Mouse (Mus musculus): Measurements from ENCODE around the gene Kif27. TPM values are rescaled to one million over a fixed set of nuclear protein-coding genes. Genes with fewer than 3 reads are reported as not detected.

Kif27 gene
- polyA plus RNA-seq, 1 experiment from 2014 or later: 0.05 TPM

- WGBS (ENCODE audit: insufficient replicate concordance): 76% methylated on average over 7 of the region's 7 CpGs
- H3K36me3 ChIP-seq (replicated peaks; ENCODE audit: insufficient read depth, low read length): peaks cover 32% of the 10 kb centered on the region
- H3K9me3 ChIP-seq (ENCODE audit: low read length): peaks cover 6% of the 10 kb centered on the region; the same call in 1 of the 2 replicates
- TF ChIP-seq CTCF (IDR thresholded peaks at IDR 0.05; ENCODE audit: low read depth) (no peak), EP300 (IDR thresholded peaks at IDR 0.05; ENCODE audit: low read depth) (no peak)
- DNase-seq (no peak), ATAC-seq (no peak)
- H3K27ac ChIP-seq (ENCODE audit: low read depth): no peak overlapping the region; the same call in 1 of the 2 replicates
- H3K4me1 ChIP-seq (ENCODE audit: insufficient read depth): peaks cover 13% of the 10 kb centered on the region
- H3K27me3 ChIP-seq (ENCODE audit: insufficient read depth, low read length): no peaks in the 10 kb centered on the region
- H3K4me2 ChIP-seq (ENCODE audit: low read depth, low read length): peak overlapping the region; percentile 97
- H3K9ac ChIP-seq (replicated peaks): peak overlapping the region; percentile 91
- H3K4me3 ChIP-seq (ENCODE audit: low read depth, low read length): peak overlapping the region; percentile 87
Measured at GRCm38 (mm10) chr13:58385547-58385920, 26.6 kb upstream of the Kif27 start.

- WGBS (ENCODE audit: insufficient replicate concordance): 2% methylated on average over 80 of the region's 80 CpGs
- peaks cover 13% of the 10 kb centered on the region for H3K4me1 ChIP-seq (ENCODE audit: insufficient read depth)
- TF ChIP-seq CTCF (IDR thresholded peaks at IDR 0.05; ENCODE audit: low read depth) (no peak; the same call in 1 of the 2 replicates), EP300 (IDR thresholded peaks at IDR 0.05; ENCODE audit: low read depth) (no peak)
- peaks cover 10% of the 10 kb centered on the region for H3K9me3 ChIP-seq (ENCODE audit: low read length)
- peak within 1 kb of the TSS; percentile 91 for H3K9ac ChIP-seq (replicated peaks)
- H3K36me3 ChIP-seq (replicated peaks; ENCODE audit: insufficient read depth, low read length): peaks cover 27% of the 10 kb centered on the region
- ATAC-seq (peak; percentile 79), DNase-seq (peak; percentile 72)
- peak within 1 kb of the TSS; percentile 97 for H3K4me2 ChIP-seq (ENCODE audit: low read depth, low read length)
- H3K4me3 ChIP-seq (ENCODE audit: low read depth, low read length): peak within 1 kb of the TSS; percentile 87
- H3K27ac ChIP-seq (ENCODE audit: low read depth): peak within 1 kb of the TSS; percentile 71
- no peaks in the 10 kb centered on the region for H3K27me3 ChIP-seq (ENCODE audit: insufficient read depth, low read length)
Measured at GRCm38 (mm10) chr13:58384779-58385546, 26.0 kb upstream of the Kif27 start, which contains the start of gene 2210016F16Rik. TSS of gene 2210016F16Rik (minus strand) at chr13:58385225.

- Histone ChIP-seq H3K27me3 (ENCODE audit: insufficient read depth, low read length) (no peaks in the 10 kb centered on the region), H3K4me2 (ENCODE audit: low read depth, low read length) (peak overlapping the region; percentile 97), H3K36me3 (replicated peaks; ENCODE audit: insufficient read depth, low read length) (peaks cover 21% of the 10 kb centered on the region), H3K9ac (replicated peaks) (peak overlapping the region; percentile 91), H3K27ac (ENCODE audit: low read depth) (no peak overlapping the region), H3K4me3 (ENCODE audit: low read depth, low read length) (peak overlapping the region; percentile 87), H3K9me3 (ENCODE audit: low read length) (peaks cover 10% of the 10 kb centered on the region), H3K4me1 (ENCODE audit: insufficient read depth) (peaks cover 13% of the 10 kb centered on the region)
- 44% methylated on average over 11 of the region's 11 CpGs for WGBS (ENCODE audit: insufficient replicate concordance)
- TF ChIP-seq CTCF (IDR thresholded peaks at IDR 0.05; ENCODE audit: low read depth): no peak
- TF ChIP-seq EP300 (IDR thresholded peaks at IDR 0.05; ENCODE audit: low read depth): no peak
- no peak for DNase-seq
- no peak for ATAC-seq
Measured at GRCm38 (mm10) chr13:58384371-58384770, 25.4 kb upstream of the Kif27 start.

- TF ChIP-seq EP300 (IDR thresholded peaks at IDR 0.05; ENCODE audit: low read depth) (no peak), CTCF (IDR thresholded peaks at IDR 0.05; ENCODE audit: low read depth) (no peak)
- no peaks in the 10 kb centered on the region for H3K36me3 ChIP-seq (replicated peaks; ENCODE audit: insufficient read depth, low read length)
- no peaks in the 10 kb centered on the region for H3K4me1 ChIP-seq (ENCODE audit: insufficient read depth)
- WGBS (ENCODE audit: insufficient replicate concordance): 53% methylated on average over 2 of the region's 2 CpGs
- ATAC-seq (no peak), DNase-seq (no peak)
- no peak overlapping the region for H3K4me3 ChIP-seq (ENCODE audit: low read depth, low read length)
- no peak overlapping the region for H3K27ac ChIP-seq (ENCODE audit: low read depth)
- H3K9me3 ChIP-seq (ENCODE audit: low read length): no peaks in the 10 kb centered on the region
- no peaks in the 10 kb centered on the region for H3K27me3 ChIP-seq (ENCODE audit: insufficient read depth, low read length)
- no peak overlapping the region for H3K9ac ChIP-seq (replicated peaks)
- no peak overlapping the region for H3K4me2 ChIP-seq (ENCODE audit: low read depth, low read length)
Measured at GRCm38 (mm10) chr13:58373153-58373470, 14.2 kb upstream of the Kif27 start.

- no peaks in the 10 kb centered on the region for H3K27me3 ChIP-seq (ENCODE audit: insufficient read depth, low read length)
- H3K4me1 ChIP-seq (ENCODE audit: insufficient read depth): no peaks in the 10 kb centered on the region
- WGBS (ENCODE audit: insufficient replicate concordance): 58% methylated on average over 5 of the region's 5 CpGs
- no peaks in the 10 kb centered on the region for H3K9me3 ChIP-seq (ENCODE audit: low read length)
- ATAC-seq (no peak), DNase-seq (no peak)
- no peak for TF ChIP-seq CTCF (IDR thresholded peaks at IDR 0.05; ENCODE audit: low read depth)
- no peak for TF ChIP-seq EP300 (IDR thresholded peaks at IDR 0.05; ENCODE audit: low read depth)
- H3K36me3 ChIP-seq (replicated peaks; ENCODE audit: insufficient read depth, low read length): no peaks in the 10 kb centered on the region
- no peak overlapping the region for H3K9ac ChIP-seq (replicated peaks)
- H3K27ac ChIP-seq (ENCODE audit: low read depth): no peak overlapping the region
- H3K4me2 ChIP-seq (ENCODE audit: low read depth, low read length): no peak overlapping the region
- H3K4me3 ChIP-seq (ENCODE audit: low read depth, low read length): no peak overlapping the region
Measured at GRCm38 (mm10) chr13:58372278-58373152, 13.6 kb upstream of the Kif27 start.

- no peak for ATAC-seq
- TF ChIP-seq CTCF (IDR thresholded peaks at IDR 0.05; ENCODE audit: low read depth): no peak
- no peak for TF ChIP-seq EP300 (IDR thresholded peaks at IDR 0.05; ENCODE audit: low read depth)
- DNase-seq: no peak
Measured at GRCm38 (mm10) chr13:58368835-58369234, 9.9 kb upstream of the Kif27 start.

More at GRCm38 (mm10) chr13:58368835-58369234, 9.9 kb upstream of the Kif27 start:
- H3K4me2 ChIP-seq (ENCODE audit: low read depth, low read length): no peak overlapping the region
- no peaks in the 10 kb centered on the region for H3K27me3 ChIP-seq (ENCODE audit: insufficient read depth, low read length)
- no peaks in the 10 kb centered on the region for H3K36me3 ChIP-seq (replicated peaks; ENCODE audit: insufficient read depth, low read length)
- WGBS (ENCODE audit: insufficient replicate concordance): 62% methylated on average over 4 of the region's 4 CpGs
- H3K4me1 ChIP-seq (ENCODE audit: insufficient read depth): no peaks in the 10 kb centered on the region
- H3K9me3 ChIP-seq (ENCODE audit: low read length): no peaks in the 10 kb centered on the region
- H3K4me3 ChIP-seq (ENCODE audit: low read depth, low read length): no peak overlapping the region
- H3K9ac ChIP-seq (replicated peaks): no peak overlapping the region
- H3K27ac ChIP-seq (ENCODE audit: low read depth): no peak overlapping the region

Measured in liver, postnatal 0 days (tissue).